Mouse (Mus musculus) liver, adult 2 months (tissue): ENCODE data around the gene Amn1.

ENCODE experiments used
- CTCF ChIP-seq: fragments of 200-500 bp; IDR thresholded peaks from 2 replicates; pipeline ENCODE4 v1.5.1; 2011; ENCODE audit warnings: low read depth, low read length, control low read depth
- POLR2A ChIP-seq: fragments of 200-500 bp; IDR thresholded peaks from 2 replicates; pipeline ENCODE4 v1.6.1; 2011; ENCODE audit warnings: low read length, control low read depth; ENCODE audit not compliant: insufficient read depth; ENCODE audit errors: extremely low read depth

GRCm38 (mm10) chr6:149126675-149127074, 61.8 kb downstream of the Amn1 start:
- TF ChIP-seq CTCF (peak; percentile 52), POLR2A (no peak)
